ENCODE assay signal across 8 mouse cellular contexts in the genomic region with DNA sequence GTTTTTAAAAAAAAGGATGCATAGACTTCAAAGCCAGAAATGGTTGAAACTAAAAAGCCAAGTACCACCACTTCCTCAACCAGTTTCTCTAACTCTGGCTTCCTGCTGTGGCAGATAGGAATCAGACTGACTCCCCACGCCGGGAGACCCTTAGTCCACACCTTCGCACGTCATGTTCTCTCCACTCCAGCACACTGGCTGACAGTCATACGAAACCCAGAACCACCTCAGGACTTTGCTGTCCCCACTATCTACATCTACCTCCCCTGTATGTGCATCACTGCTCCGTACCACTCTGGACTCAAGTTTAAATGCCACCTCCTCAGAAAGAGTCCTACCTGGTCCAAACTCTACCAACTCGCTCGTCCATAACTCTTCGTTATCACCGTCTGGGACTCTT. TPM values are rescaled to one million over a fixed set of nuclear protein-coding genes. Genes with fewer than 3 reads are reported as not detected.
DNase-seq lines count a peak whose midpoint lies in the region; ATAC-seq and TF ChIP-seq lines count a peak whose summit lies in the region.

No protein-coding gene starts in this region.

- peak overlapping the region; percentile 66; the same call in 1 of the 2 replicates for H3K4me3 ChIP-seq in forebrain, embryonic 10.5 days
- no peak overlapping the region for H3K4me3 ChIP-seq in forebrain, postnatal 0 days (ENCODE audit: low read depth, low read length)
- peak overlapping the region; percentile 75; the same call in 1 of the 2 replicates for H3K4me3 ChIP-seq in spleen, adult 2 months (ENCODE audit: extremely low read depth, insufficient read depth, insufficient read length)
- peak overlapping the region; percentile 6; the same call in 1 of the 2 replicates for H3K4me3 ChIP-seq in intestine, embryonic 16.5 days (ENCODE audit: low read length)
- H3K4me3 ChIP-seq in small intestine, adult 2 months (ENCODE audit: low read depth, low read length) = no peak overlapping the region

- TF ChIP-seq CTCF in forebrain, postnatal 0 days (IDR thresholded peaks at IDR 0.05; ENCODE audit: low read depth) = no peak
- TF ChIP-seq CTCF in spleen, adult 2 months (IDR thresholded peaks at IDR 0.05; ENCODE audit: extremely low read depth, insufficient read depth, insufficient read length, insufficient replicate concordance) = no peak
- TF ChIP-seq CTCF in small intestine, adult 2 months (IDR thresholded peaks at IDR 0.05; ENCODE audit: extremely low read depth, insufficient read length, insufficient replicate concordance, low read depth, low read length) = no peak

- no peaks in the 10 kb centered on the region for H3K36me3 ChIP-seq in forebrain, embryonic 10.5 days (replicated peaks)
- H3K36me3 ChIP-seq in forebrain, postnatal 0 days (ENCODE audit: insufficient read depth) = no peaks in the 10 kb centered on the region
- no peaks in the 10 kb centered on the region for H3K36me3 ChIP-seq in spleen, adult 2 months (ENCODE audit: control insufficient read depth, insufficient read depth, low read length)
- no peaks in the 10 kb centered on the region for H3K36me3 ChIP-seq in intestine, embryonic 16.5 days (ENCODE audit: control insufficient read depth, insufficient read depth, low read length)
- H3K36me3 ChIP-seq in small intestine, adult 2 months (ENCODE audit: control insufficient read depth, insufficient read depth, low read length) = no peaks in the 10 kb centered on the region

- ATAC-seq in forebrain, postnatal 0 days = no peak
- ATAC-seq in intestine, embryonic 16.5 days = no peak

- H3K9ac ChIP-seq in forebrain, postnatal 0 days = no peak overlapping the region
- no peak overlapping the region for H3K9ac ChIP-seq in intestine, embryonic 16.5 days (ENCODE audit: low read depth, low read length)

- no peak overlapping the region for H3K4me2 ChIP-seq in forebrain, postnatal 0 days (ENCODE audit: low read depth)
- H3K4me2 ChIP-seq in intestine, embryonic 16.5 days (ENCODE audit: low read depth, low read length) = peak overlapping the region; percentile 74

- 90% methylated on average over 10 of the region's 10 CpGs for WGBS in forebrain, embryonic 10.5 days
- WGBS in forebrain, postnatal 0 days = 91% methylated on average over 10 of the region's 10 CpGs
- WGBS in spleen, adult 2 months = 75% methylated on average over 10 of the region's 10 CpGs
- 75% methylated on average over 10 of the region's 10 CpGs for WGBS in intestine, embryonic 16.5 days
- 40% methylated on average over 10 of the region's 10 CpGs for WGBS in small intestine, adult 2 months

- no peaks in the 10 kb centered on the region for H3K27me3 ChIP-seq in forebrain, embryonic 10.5 days (ENCODE audit: poor library complexity, severe bottlenecking)
- H3K27me3 ChIP-seq in forebrain, postnatal 0 days (ENCODE audit: insufficient read depth, low read length) = no peaks in the 10 kb centered on the region
- no peaks in the 10 kb centered on the region for H3K27me3 ChIP-seq in spleen, adult 2 months (ENCODE audit: control insufficient read depth, insufficient read depth, low read length)
- H3K27me3 ChIP-seq in intestine, embryonic 16.5 days (replicated peaks; ENCODE audit: control insufficient read depth, insufficient read depth, low read length) = no peaks in the 10 kb centered on the region
- H3K27me3 ChIP-seq in small intestine, adult 2 months (ENCODE audit: control insufficient read depth, insufficient read depth, low read length) = no peaks in the 10 kb centered on the region

- H3K9me3 ChIP-seq in forebrain, embryonic 10.5 days = peaks cover 11% of the 10 kb centered on the region; the same call in 1 of the 2 replicates
- H3K9me3 ChIP-seq in forebrain, postnatal 0 days (ENCODE audit: low read length) = no peaks in the 10 kb centered on the region
- no peaks in the 10 kb centered on the region for H3K9me3 ChIP-seq in intestine, embryonic 16.5 days (ENCODE audit: control insufficient read depth, low read length)

- peaks cover 20% of the 10 kb centered on the region for H3K4me1 ChIP-seq in forebrain, embryonic 10.5 days
- no peaks in the 10 kb centered on the region; the same call in 1 of the 2 replicates for H3K4me1 ChIP-seq in forebrain, postnatal 0 days (ENCODE audit: insufficient read depth)
- H3K4me1 ChIP-seq in spleen, adult 2 months (ENCODE audit: control insufficient read depth, insufficient read depth, insufficient read length) = peaks cover 15% of the 10 kb centered on the region
- H3K4me1 ChIP-seq in intestine, embryonic 16.5 days (ENCODE audit: control insufficient read depth, insufficient read depth, low read length) = peaks cover 8% of the 10 kb centered on the region
- peaks cover 12% of the 10 kb centered on the region for H3K4me1 ChIP-seq in small intestine, adult 2 months (ENCODE audit: control insufficient read depth, insufficient read depth, insufficient read length, low read length)

- no peak for DNase-seq in forebrain, embryonic 10.5 days (ENCODE audit: extremely low spot score, low spot score)
- DNase-seq in forebrain, postnatal 0 days = no peak
- DNase-seq in spleen, adult 2 months (ENCODE audit: low read depth in 1 of 2, low spot score in 2 of 2) = no peak
- no peak for DNase-seq in spleen, postnatal 36 days (ENCODE audit: low spot score in 2 of 2)
- DNase-seq in layer of hippocampus, adult 9-10 months (ENCODE audit: low spot score) = no peak
- no peak for DNase-seq in cerebellum, postnatal 4 days (ENCODE audit: low spot score in 2 of 2)

- H3K27ac ChIP-seq in forebrain, embryonic 10.5 days = no peak overlapping the region
- H3K27ac ChIP-seq in forebrain, postnatal 0 days (ENCODE audit: low read depth, low read length) = no peak overlapping the region
- H3K27ac ChIP-seq in spleen, adult 2 months (ENCODE audit: insufficient read depth, low read length) = peak overlapping the region; percentile 91
- peak overlapping the region; percentile 47; the same call in 1 of the 2 replicates for H3K27ac ChIP-seq in intestine, embryonic 16.5 days (ENCODE audit: low read length)
- H3K27ac ChIP-seq in small intestine, adult 2 months (ENCODE audit: insufficient read depth, low read depth, low read length) = peak overlapping the region; percentile 45

- no peak for TF ChIP-seq POLR2A in spleen, adult 2 months (IDR thresholded peaks at IDR 0.05; ENCODE audit: low read depth, low read length)
- TF ChIP-seq POLR2A in small intestine, adult 2 months (IDR thresholded peaks at IDR 0.05; ENCODE audit: low read depth, low read length) = no peak

RNA-seq across cellular contexts. Expression of a gene that starts 1.0 kb away (rescaled TPM):
- 0.09 TPM in 2 replicates for polyA plus RNA-seq in forebrain, embryonic 10.5 days (2016; fragmentation: Nextera tagmentation; extraction: Ambion mirVana)
- total RNA-seq in forebrain, postnatal 0 days (2014; rRNA removed) = 0.23 TPM in 1 of 2 replicates, not detected in the other
- polyA plus RNA-seq in forebrain, postnatal 0 days (2015; fragmentation: Nextera tagmentation; extraction: Ambion mirVana) = 0.11 and 0.23 TPM in 2 replicates
- polyA plus RNA-seq in spleen, adult 2 months (2012; rRNA removed) = 5.7 and 10.5 TPM in 2 replicates
- polyA plus RNA-seq in intestine, embryonic 16.5 days (2015; fragmentation: Nextera tagmentation; extraction: Ambion mirVana) = 0.23 TPM in 1 of 2 replicates, not detected in the other
- polyA plus RNA-seq in small intestine, adult 2 months (2012; rRNA removed) = 0.62 and 1.2 TPM in 2 replicates

RNA-seq across cellular contexts. Expression of a gene that starts 1.6 kb away (rescaled TPM):
- 1.3 and 1.6 TPM in 2 replicates for polyA plus RNA-seq in forebrain, embryonic 10.5 days (2016; fragmentation: Nextera tagmentation; extraction: Ambion mirVana)
- 15.5 and 23.7 TPM in 2 replicates for total RNA-seq in forebrain, postnatal 0 days (2014; rRNA removed)
- 4.6 and 7.3 TPM in 2 replicates for polyA plus RNA-seq in forebrain, postnatal 0 days (2015; fragmentation: Nextera tagmentation; extraction: Ambion mirVana)
- polyA plus RNA-seq in spleen, adult 2 months (2012; rRNA removed) = 4.0 and 6.8 TPM in 2 replicates
- 0.76 and 1.3 TPM in 2 replicates for polyA plus RNA-seq in intestine, embryonic 16.5 days (2015; fragmentation: Nextera tagmentation; extraction: Ambion mirVana)
- 0.98 and 1.6 TPM in 2 replicates for polyA plus RNA-seq in small intestine, adult 2 months (2012; rRNA removed)

RNA-seq across cellular contexts. Expression of a gene that starts 32.9 kb away (rescaled TPM):
- polyA plus RNA-seq in forebrain, embryonic 10.5 days (2016; fragmentation: Nextera tagmentation; extraction: Ambion mirVana) = 35.8 and 38.0 TPM in 2 replicates
- 36.4 and 36.7 TPM in 2 replicates for total RNA-seq in forebrain, postnatal 0 days (2014; rRNA removed)
- 25.8 and 27.5 TPM in 2 replicates for polyA plus RNA-seq in forebrain, postnatal 0 days (2015; fragmentation: Nextera tagmentation; extraction: Ambion mirVana)
- 15.1 and 19.9 TPM in 2 replicates for polyA plus RNA-seq in spleen, adult 2 months (2012; rRNA removed)
- 36.1 and 38.4 TPM in 2 replicates for polyA plus RNA-seq in intestine, embryonic 16.5 days (2015; fragmentation: Nextera tagmentation; extraction: Ambion mirVana)
- 5.0 and 11.1 TPM in 2 replicates for polyA plus RNA-seq in small intestine, adult 2 months (2012; rRNA removed)

RNA-seq across cellular contexts. Expression of a gene that starts 34.4 kb away (rescaled TPM):
- 0.02 TPM in 1 of 2 replicates, not detected in the other for polyA plus RNA-seq in forebrain, embryonic 10.5 days (2016; fragmentation: Nextera tagmentation; extraction: Ambion mirVana)
- 0.10 and 0.23 TPM in 2 replicates for total RNA-seq in forebrain, postnatal 0 days (2014; rRNA removed)
- 0.06 and 0.10 TPM in 2 replicates for polyA plus RNA-seq in forebrain, postnatal 0 days (2015; fragmentation: Nextera tagmentation; extraction: Ambion mirVana)
- 0.07 and 0.09 TPM in 2 replicates for polyA plus RNA-seq in spleen, adult 2 months (2012; rRNA removed)
- polyA plus RNA-seq in intestine, embryonic 16.5 days (2015; fragmentation: Nextera tagmentation; extraction: Ambion mirVana) = 0.02 TPM in 1 of 2 replicates, not detected in the other
- polyA plus RNA-seq in small intestine, adult 2 months (2012; rRNA removed) = 0.03 and 0.04 TPM in 2 replicates

Comparison
In these comparisons a context has a peak if more than half of its experiments do, and no peak if none do; other contexts are left out.
1. H3K4me3 ChIP-seq: peak in forebrain, embryonic 10.5 days (single experiment), spleen, adult 2 months (single experiment) and intestine, embryonic 16.5 days (single experiment); none in forebrain, postnatal 0 days (single experiment) and small intestine, adult 2 months (single experiment).
2. H3K27ac ChIP-seq: peak in spleen, adult 2 months (single experiment), intestine, embryonic 16.5 days (single experiment) and small intestine, adult 2 months (single experiment); none in forebrain, embryonic 10.5 days (single experiment) and forebrain, postnatal 0 days (single experiment).